Mouse (Mus musculus): ENCODE results near the gene Slc1a7.
A peak's percentile ranks its signal among the peaks of the same experiment; 100 is the strongest.

Gene Slc1a7

GRCm38 (mm10) chr4:108052673-108053072 lies 84.5 kb downstream of the Slc1a7 start:
- no peak for DNase-seq (ENCODE audit: low spot score in 2 of 2)

DNA sequence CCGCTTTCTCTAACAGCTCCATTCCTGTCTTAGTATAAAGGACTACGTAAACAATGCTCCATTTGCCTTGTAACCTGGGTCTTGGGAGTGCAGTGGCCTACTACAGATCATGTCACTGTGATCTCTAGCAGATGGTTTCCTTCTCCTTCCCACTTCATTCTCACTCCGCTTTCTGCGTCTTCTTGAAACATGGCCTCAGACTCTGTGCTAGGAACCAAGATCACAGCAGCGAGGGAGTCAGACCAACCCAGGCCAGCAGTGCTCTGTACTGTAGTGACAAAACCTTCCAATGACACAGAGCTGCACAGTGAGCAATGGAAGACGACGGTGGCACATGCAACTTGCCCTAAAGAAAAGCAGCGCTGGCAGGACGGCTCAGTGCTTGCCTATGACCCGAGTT lies 87.7 kb downstream of the Slc1a7 start:
- DNase-seq (ENCODE audit: low spot score in 2 of 2), result no peak

DNA sequence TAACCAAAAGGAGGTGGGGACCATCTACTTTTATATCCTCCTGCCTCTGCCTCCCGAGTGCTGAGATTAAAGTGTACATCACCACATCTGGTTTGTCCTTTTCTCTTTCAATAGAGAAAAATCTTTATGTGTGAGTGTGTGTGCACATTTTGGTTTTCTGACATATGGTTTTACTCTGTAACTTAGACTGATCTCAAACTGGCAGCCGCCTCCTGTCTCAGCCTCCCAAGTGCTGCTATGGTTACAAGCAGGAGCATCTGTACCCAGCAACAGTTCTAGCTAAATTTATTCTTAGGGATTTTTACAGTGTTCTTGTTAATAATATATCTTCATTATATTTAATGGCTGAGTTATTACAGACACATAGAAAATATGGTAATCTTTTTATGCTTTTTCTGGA lies 89.1 kb downstream of the Slc1a7 start:
- peak; percentile 33 to 44 for DNase-seq (ENCODE audit: low spot score in 2 of 2)

DNA sequence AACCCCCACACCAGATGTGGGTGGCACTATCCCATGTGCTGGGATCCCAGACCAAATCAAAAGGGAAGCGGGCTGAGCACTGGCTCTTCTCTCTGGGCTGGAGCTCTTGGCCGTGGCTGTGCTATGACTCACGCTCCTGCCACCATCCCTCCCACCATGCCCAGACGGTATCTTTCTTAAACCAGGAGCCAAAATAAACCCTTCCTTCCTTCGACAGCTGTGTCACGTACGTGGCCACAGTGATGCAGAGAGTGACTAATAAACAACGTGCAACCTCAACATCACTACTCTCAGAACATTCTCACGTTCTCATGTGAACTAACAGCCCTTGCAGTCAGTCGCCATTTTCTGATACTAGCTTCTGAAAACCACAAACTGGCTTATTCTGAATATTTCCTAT lies 90.0 kb downstream of the Slc1a7 start:
- peak; percentile 49 to 61 for DNase-seq (ENCODE audit: low spot score in 2 of 2)

- DNase-seq (ENCODE audit: low spot score in 2 of 2), result peak; percentile 51 to 64
Measured at GRCm38 (mm10) chr4:108059601-108060379, 91.7 kb downstream of the Slc1a7 start.

DNA sequence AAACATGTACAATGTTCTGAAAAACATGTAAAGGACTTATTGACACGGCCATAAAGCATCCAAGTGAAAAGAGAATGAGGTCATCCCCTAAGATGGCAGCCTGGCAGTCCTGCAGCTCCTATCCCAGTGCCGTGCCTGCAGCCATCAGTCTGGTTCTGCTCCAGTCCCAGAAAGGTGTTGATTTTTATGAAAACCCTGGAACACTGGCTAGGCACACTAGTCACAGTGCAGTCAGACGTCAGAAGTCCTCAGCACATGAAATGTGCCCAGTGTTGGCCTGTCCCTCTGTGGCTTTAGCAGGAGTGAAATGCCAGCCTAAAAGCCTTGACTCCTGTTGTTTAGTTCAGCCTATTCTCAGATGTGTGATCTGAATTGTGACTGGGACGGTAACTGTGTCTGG lies 92.6 kb downstream of the Slc1a7 start:
- no peak for DNase-seq (ENCODE audit: low spot score in 2 of 2)

DNA sequence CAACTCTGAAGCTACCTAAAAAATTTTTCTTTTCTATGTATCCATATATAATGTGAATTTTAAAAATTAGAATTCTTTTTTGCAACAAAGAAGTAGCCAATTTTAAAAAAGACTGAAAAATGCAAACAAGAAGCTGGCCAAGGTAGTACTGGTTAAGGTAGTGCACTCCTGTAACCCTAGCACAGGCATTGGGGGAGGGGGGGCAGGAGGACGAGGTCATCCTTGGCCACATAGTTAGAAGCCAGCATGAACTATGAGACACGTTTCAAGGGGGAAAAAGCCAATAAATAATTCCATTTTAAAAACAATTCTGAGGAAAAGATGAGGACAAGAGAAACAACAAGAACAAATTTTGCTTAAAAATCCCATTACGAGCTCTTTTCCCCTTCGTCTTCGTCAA lies 94.4 kb downstream of the Slc1a7 start:
- no peak for DNase-seq (ENCODE audit: low spot score in 2 of 2)
